Mouse (Mus musculus) MN1 (cell line): ENCODE results near the gene Slc43a1.
"Not testable (repeated sequence)": the region's sequence is repeated elsewhere in the genome, so short reads cannot be mapped to it uniquely, and the experiment has no call there.

Source experiments
- DNase-seq: peaks from one replicate; pipeline ENCODE4 v3.0.0-alpha.2; 2016; ENCODE audit warnings: low spot score

The Slc43a1 gene

DNA sequence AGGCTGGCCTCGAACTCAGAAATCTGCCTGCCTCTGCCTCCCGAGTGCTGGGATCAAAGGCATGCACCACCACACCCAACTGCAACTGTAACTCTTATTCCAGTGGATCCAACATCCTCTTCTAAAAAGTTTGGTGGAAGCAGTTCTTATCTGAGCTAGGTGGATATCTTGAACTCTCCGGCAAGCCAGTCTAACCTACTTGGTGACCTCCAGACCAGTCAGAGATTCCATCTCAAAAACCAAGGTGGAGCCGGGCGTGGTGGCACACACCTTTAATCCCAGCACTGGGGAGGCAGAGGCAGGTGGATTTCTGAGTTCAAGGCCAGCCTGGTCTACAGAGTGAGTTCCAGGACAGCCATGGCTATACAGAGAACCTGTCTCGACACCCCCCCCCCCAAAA is 58.0 kb downstream of the Slc43a1 start:
- not testable (repeated sequence) for DNase-seq

DNA sequence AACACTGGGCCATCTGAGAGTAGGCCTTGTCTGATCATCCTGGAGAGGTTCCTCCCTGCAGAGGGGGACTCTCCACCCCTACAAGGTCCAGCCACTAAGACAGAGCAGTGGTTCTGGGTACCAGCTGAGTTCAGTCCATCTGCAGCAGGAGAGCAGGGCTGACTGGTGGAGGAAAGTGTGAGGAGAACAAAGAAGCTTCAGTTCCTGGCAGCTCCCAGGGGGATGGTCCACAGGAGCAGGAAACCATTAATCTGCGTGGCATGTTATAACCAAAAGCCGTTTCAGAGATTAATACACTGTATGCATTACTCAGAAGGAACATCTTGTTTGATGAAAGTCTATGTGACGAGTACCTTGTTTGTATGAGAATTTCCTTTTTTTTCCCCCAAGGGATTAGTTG is 74.1 kb downstream of the Slc43a1 start:
- DNase-seq, result no peak
